ENCODE assay signal across 8 mouse cellular contexts in genomic region chr16:35871048-35871851, GRCm38 (mm10). TPM values are rescaled to one million over a fixed set of nuclear protein-coding genes. Genes with fewer than 3 reads are reported as not detected.
DNase-seq lines count a peak whose midpoint lies in the region; ATAC-seq and TF ChIP-seq lines count a peak whose summit lies in the region.

Parp14 (minus strand) TSS chr16:35871544.

- intact Hi-C loops in left cerebral cortex, postnatal 14 days (cut with DNase I), result no loop called here

- in situ Hi-C loops in ES-E14 (cut with MboI; ENCODE audit: low sequenced_read_pairs in 2 of 2, unreplicated experiment in 2 of 2), result no loop called here

- H3K4me2 ChIP-seq in heart, embryonic 11.5 days, result peak within 1 kb of the TSS; percentile 96
- peak within 1 kb of the TSS; percentile 70 for H3K4me2 ChIP-seq in lung, postnatal 0 days (replicated peaks; ENCODE audit: low read depth, low read length)

- no peak for TF ChIP-seq CTCF in lung, postnatal 0 days (IDR thresholded peaks at IDR 0.05)

- peaks cover 25% of the 10 kb centered on the region for H3K27me3 ChIP-seq in heart, embryonic 11.5 days (ENCODE audit: control insufficient read depth, insufficient read depth, low read length)
- H3K27me3 ChIP-seq in lung, postnatal 0 days (replicated peaks; ENCODE audit: insufficient read depth, low read length), result no peaks in the 10 kb centered on the region

- no peaks in the 10 kb centered on the region for H3K36me3 ChIP-seq in ES-E14 (ENCODE audit: control insufficient read depth, insufficient read depth, low read length, poor library complexity, severe bottlenecking)
- no peaks in the 10 kb centered on the region for H3K36me3 ChIP-seq in heart, embryonic 11.5 days (ENCODE audit: control insufficient read depth, insufficient read depth, low read length)
- no peaks in the 10 kb centered on the region for H3K36me3 ChIP-seq in lung, postnatal 0 days (ENCODE audit: insufficient read depth, low read length)

- no peak for TF ChIP-seq EP300 in lung, postnatal 0 days (IDR thresholded peaks at IDR 0.05)

- no peaks in the 10 kb centered on the region for H3K9me3 ChIP-seq in ES-E14 (ENCODE audit: control insufficient read depth, insufficient read depth, low read depth, low read length)
- no peaks in the 10 kb centered on the region for H3K9me3 ChIP-seq in heart, embryonic 11.5 days (replicated peaks; ENCODE audit: control insufficient read depth, low read length)
- H3K9me3 ChIP-seq in lung, postnatal 0 days (ENCODE audit: low read length), result no peaks in the 10 kb centered on the region

- DNase-seq in 3134 (ENCODE audit: extremely low read depth, insufficient read length, low spot score) (peak; percentile 73), ES-E14 (ENCODE audit: low read depth, low spot score) (no peak)
- DNase-seq in embryo, embryonic 9.5 days (ENCODE audit: extremely low spot score), result peak; percentile 40
- DNase-seq in kidney, adult 9 months, result peak; percentile 49
- DNase-seq in lung, postnatal 0 days (ENCODE audit: low spot score), result peak; percentile 73
- peak; percentile 34 for DNase-seq in ovary, postnatal 14 days (ENCODE audit: low spot score)
- DNase-seq in left cerebral cortex, postnatal 14 days (ENCODE audit: low spot score in 2 of 2), result no peak

- H3K4me1 ChIP-seq in ES-E14 (ENCODE audit: control insufficient read depth in 2 of 2, insufficient read depth in 2 of 2, low read length in 2 of 2, poor library complexity in 1 of 2), result peaks cover 13 to 15% of the 10 kb centered on the region in 2 experiments
- peaks cover 4% of the 10 kb centered on the region; the same call in 1 of the 2 replicates for H3K4me1 ChIP-seq in heart, embryonic 11.5 days (ENCODE audit: control insufficient read depth, insufficient read depth, low read length)
- peaks cover 11% of the 10 kb centered on the region for H3K4me1 ChIP-seq in lung, postnatal 0 days (ENCODE audit: insufficient read depth, low read depth, low read length)

- H3K9ac ChIP-seq in ES-E14 (ENCODE audit: insufficient read depth, low read depth, low read length, poor library complexity, severe bottlenecking), result peak within 1 kb of the TSS; percentile 74
- peak within 1 kb of the TSS; percentile 77 for H3K9ac ChIP-seq in heart, embryonic 11.5 days (ENCODE audit: low read depth, low read length)
- H3K9ac ChIP-seq in lung, postnatal 0 days (replicated peaks; ENCODE audit: low read depth), result peak within 1 kb of the TSS; percentile 86

- peak within 1 kb of the TSS; percentile 12; the same call in 1 of the 2 replicates for H3K27ac ChIP-seq in ES-E14 (ENCODE audit: insufficient read depth, low read depth, low read length, poor library complexity, severe bottlenecking)
- no peak within 1 kb of the TSS for H3K27ac ChIP-seq in heart, embryonic 11.5 days (ENCODE audit: low read depth, low read length)
- peak within 1 kb of the TSS; percentile 82 for H3K27ac ChIP-seq in lung, postnatal 0 days (ENCODE audit: low read length)

- WGBS in heart, embryonic 11.5 days (ENCODE audit: insufficient replicate concordance), result 2% methylated on average over 38 of the region's 38 CpGs
- WGBS in lung, postnatal 0 days, result under 1% methylated on average over 36 of the region's 38 CpGs

- H3K4me3 ChIP-seq in ES-E14 (ENCODE audit: insufficient read depth in 1 of 2, low read depth in 1 of 2, low read length in 2 of 2, poor library complexity in 1 of 2, severe bottlenecking in 1 of 2), result peak within 1 kb of the TSS; percentile 69 to 72
- H3K4me3 ChIP-seq in heart, embryonic 11.5 days (ENCODE audit: low read depth, low read length), result peak within 1 kb of the TSS; percentile 79
- peak within 1 kb of the TSS; percentile 91 for H3K4me3 ChIP-seq in lung, postnatal 0 days (ENCODE audit: low read depth, low read length)

- 0 out of 2 replicates have a peak, but pooled peaks have one; percentile 46 for ATAC-seq in heart, embryonic 11.5 days (replicated peaks; ENCODE audit: insufficient number of reproducible peaks, low FRiP score, low TSS enrichment)
- ATAC-seq in lung, postnatal 0 days, result peak; percentile 73

TF ChIP-seq in ES-E14, 5 proteins besides CTCF, POLR2A, EP300 and RAD21:
- TF ChIP-seq CHD2 (IDR thresholded peaks at IDR 0.05; ENCODE audit: low read depth, low read length) (no peak), MAFK (IDR thresholded peaks at IDR 0.05; ENCODE audit: insufficient read depth, low read depth, low read length) (no peak), HCFC1 (IDR thresholded peaks at IDR 0.05; ENCODE audit: borderline replicate concordance, insufficient read depth, low read length) (no peak), ZNF384 (IDR thresholded peaks at IDR 0.05; ENCODE audit: low read depth, low read length) (no peak), ZC3H11A (IDR thresholded peaks at IDR 0.05; ENCODE audit: borderline replicate concordance, low read depth, low read length) (no peak)

RNA-seq across cellular contexts. Expression of gene Parp14, which starts in this region (rescaled TPM):
- total RNA-seq in ES-E14 (2012; rRNA removed), result 2.5 and 4.6 TPM in 2 replicates
- polyA plus RNA-seq in heart, embryonic 11.5 days (2014; fragmentation: Nextera tagmentation; extraction: Ambion mirVana), result 0.29 and 0.35 TPM in 2 replicates
- 2.9 and 3.8 TPM in 2 replicates for polyA plus RNA-seq in lung, postnatal 0 days (2015; fragmentation: Nextera tagmentation; extraction: Ambion mirVana)
- total RNA-seq in left cerebral cortex, postnatal 14 days (2021), result 1 to 10 TPM in 1 of 2 experiments, under 1 TPM in 1; 0.79 to 1.3 TPM

Comparison
In these comparisons a context has a peak if more than half of its experiments do, and no peak if none do; other contexts are left out.
1. Peak in ATAC-seq, H3K4me3 ChIP-seq, H3K9ac ChIP-seq and H3K4me2 ChIP-seq in heart, embryonic 11.5 days; RNA of the gene not detected or under 1 TPM.
2. DNase-seq: peak in 3134 (single experiment), embryo, embryonic 9.5 days (single experiment), kidney, adult 9 months (single experiment), lung, postnatal 0 days (single experiment) and ovary, postnatal 14 days (single experiment); none in ES-E14 (single experiment) and left cerebral cortex, postnatal 14 days (0 of 2).
3. Peak in every context shown above with its lines, with median percentiles within 50 percentile points of each other: H3K4me3 ChIP-seq and H3K9ac ChIP-seq.